Mouse (Mus musculus): ENCODE measurements at regions not wholly inside any gene's neighbourhood (a gene's known extent, or its start where the extent isn't known, plus 50 kb on each side); places are given as distances from the start of the nearest gene placed in this dataset.

- DNase-seq (ENCODE audit: low spot score in 2 of 2): no peak
Observed at GRCm38 (mm10) chr1:57664962-57665361, 109.0 kb upstream of the Spats2l start.

- DNase-seq (ENCODE audit: low spot score in 2 of 2): no peak
Observed at GRCm38 (mm10) chr1:57665724-57666123, 108.2 kb upstream of the Spats2l start.

- no peak for DNase-seq (ENCODE audit: low spot score in 2 of 2)
Observed at GRCm38 (mm10) chr1:57666179-57666693, 107.7 kb upstream of the Spats2l start.

- DNase-seq (ENCODE audit: low spot score in 2 of 2): no peak
Observed at GRCm38 (mm10) chr1:57673415-57673814, 100.5 kb upstream of the Spats2l start.

GRCm38 (mm10) chr1:57673957-57674699 lies 99.8 kb upstream of the Spats2l start:
- DNase-seq (ENCODE audit: low spot score in 2 of 2): no peak

GRCm38 (mm10) chr1:57684387-57685162 lies 89.4 kb upstream of the Spats2l start:
- DNase-seq (ENCODE audit: low spot score in 2 of 2): no peak

- DNase-seq (ENCODE audit: low spot score in 2 of 2): no peak
Observed at GRCm38 (mm10) chr1:57689253-57689652, 84.7 kb upstream of the Spats2l start.

- DNase-seq (ENCODE audit: low spot score in 2 of 2): no peak
Observed at GRCm38 (mm10) chr1:57707906-57708305, 66.1 kb upstream of the Spats2l start.

GRCm38 (mm10) chr1:57712916-57713503 lies 61.0 kb upstream of the Spats2l start:
- no peak for DNase-seq (ENCODE audit: low spot score in 2 of 2)

GRCm38 (mm10) chr1:57717139-57717800 lies 56.7 kb upstream of the Spats2l start:
- no peak for DNase-seq (ENCODE audit: low spot score in 2 of 2)

- no peak for DNase-seq (ENCODE audit: low spot score in 2 of 2)
Observed at GRCm38 (mm10) chr1:57718409-57718808, 55.6 kb upstream of the Spats2l start.

Data from spleen, postnatal 36 days (tissue).